Mouse (Mus musculus): Measurements from ENCODE around the gene Plk3. TPM values are rescaled to one million over a fixed set of nuclear protein-coding genes. Genes with fewer than 3 reads are reported as not detected.

Gene Plk3
- polyA plus RNA-seq, 1 experiment from 2014 or later: 36.8 TPM

Small RNA genes within 50 kb of the gene (microRNA-seq; reads per million reads assigned to microRNA genes)
- gene Gm22398: not detected

Other genes with a start within 250 kb of the Plk3 start
- gene Urod, start 139.6 kb downstream of the Plk3 start, polyA plus RNA-seq (2016; fragmentation: Nextera tagmentation; extraction: Ambion mirVana): 97.8 and 101 TPM in 2 replicates
- 9.7 and 11.9 TPM in 2 replicates for gene Hectd3, start 138.6 kb downstream of the Plk3 start, polyA plus RNA-seq (2016; fragmentation: Nextera tagmentation; extraction: Ambion mirVana)
- gene Eif2b3, start 114.6 kb downstream of the Plk3 start, polyA plus RNA-seq (2016; fragmentation: Nextera tagmentation; extraction: Ambion mirVana): 48.4 and 56.4 TPM in 2 replicates
- gene Ptch2, start 37.9 kb downstream of the Plk3 start, polyA plus RNA-seq (2016; fragmentation: Nextera tagmentation; extraction: Ambion mirVana): 12.8 and 15.7 TPM in 2 replicates
- 4.4 and 5.4 TPM in 2 replicates for gene Btbd19, start 8.2 kb downstream of the Plk3 start, polyA plus RNA-seq (2016; fragmentation: Nextera tagmentation; extraction: Ambion mirVana)
- gene Tctex1d4, start 7.2 kb downstream of the Plk3 start, polyA plus RNA-seq (2016; fragmentation: Nextera tagmentation; extraction: Ambion mirVana): 0.14 TPM in 1 of 2 replicates, not detected in the other
- gene Rps8, start 22.3 kb upstream of the Plk3 start, polyA plus RNA-seq (2016; fragmentation: Nextera tagmentation; extraction: Ambion mirVana): 691 and 830 TPM in 2 replicates
- 107 and 113 TPM in 2 replicates for gene Kif2c, start 48.7 kb upstream of the Plk3 start, polyA plus RNA-seq (2016; fragmentation: Nextera tagmentation; extraction: Ambion mirVana)
- 8.2 and 8.7 TPM in 2 replicates for gene Tmem53, start 118.0 kb upstream of the Plk3 start, polyA plus RNA-seq (2016; fragmentation: Nextera tagmentation; extraction: Ambion mirVana)
- 0.22 and 0.36 TPM in 2 replicates for gene Armh1, start 118.2 kb upstream of the Plk3 start, polyA plus RNA-seq (2016; fragmentation: Nextera tagmentation; extraction: Ambion mirVana)